Mouse (Mus musculus) kidney, postnatal 0 days (tissue): Measurements from ENCODE around the gene Chchd1. TPM values are rescaled to one million over a fixed set of nuclear protein-coding genes. Genes with fewer than 3 reads are reported as not detected.

ENCODE experiments used
- ATAC-seq: fragments of 200-750 bp; cut with Nextera tagmentation; replicated peaks from 2 replicates; pipeline ENCODE4 v1.8.0; 2017; ENCODE audit warnings: low read depth, moderate number of reproducible peaks, moderate TSS enrichment, moderate library complexity; ENCODE audit not compliant: low FRiP score
- DNase-seq: peaks from one replicate; pipeline ENCODE4 v3.0.0-alpha.2; 2016; ENCODE audit warnings: low spot score
- H3K27ac ChIP-seq: fragments of 300-500 bp; sonication (generic); 2 replicates; pipeline ENCODE4 v1.5.1; 2014; ENCODE audit warnings: mild to moderate bottlenecking
- H3K27me3 ChIP-seq: fragments of 300-500 bp; sonication (generic); 2 replicates; pipeline ENCODE4 v1.6.1; 2014; ENCODE audit warnings: low read length, mixed read lengths; ENCODE audit not compliant: insufficient read depth
- H3K36me3 ChIP-seq: fragments of 300-500 bp; sonication (generic); 2 replicates; pipeline ENCODE4 v1.6.1; 2014; ENCODE audit warnings: low read length, mixed read lengths; ENCODE audit not compliant: insufficient read depth
- H3K4me1 ChIP-seq: fragments of 300-500 bp; sonication (generic); replicated peaks from 2 replicates; pipeline ENCODE4 v1.6.1; 2014; ENCODE audit warnings: antibody characterized with exemption, low read length, mixed read lengths; ENCODE audit not compliant: insufficient read depth
- H3K4me2 ChIP-seq: fragments of 300-500 bp; sonication (generic); 2 replicates; pipeline ENCODE4 v1.6.1; 2014; ENCODE audit warnings: mild to moderate bottlenecking, low read length, moderate library complexity, mixed read lengths
- H3K4me3 ChIP-seq: fragments of 300-500 bp; sonication (generic); replicated peaks from 2 replicates; pipeline ENCODE4 v1.5.1; 2014; ENCODE audit warnings: low read depth, low read length
- H3K9ac ChIP-seq: fragments of 300-500 bp; sonication (generic); 2 replicates; pipeline ENCODE4 v1.6.1; 2014; ENCODE audit warnings: low read depth, low read length
- H3K9me3 ChIP-seq: fragments of 300-500 bp; sonication (generic); replicated peaks from 2 replicates; pipeline ENCODE4 v1.6.1; 2016; ENCODE audit warnings: low read length, inconsistent platforms, mixed read lengths
- CTCF ChIP-seq: IDR thresholded peaks from 2 replicates; pipeline ENCODE4 v1.5.1; 2016; ENCODE audit warnings: antibody characterized with exemption, low read depth, mild to moderate bottlenecking, moderate library complexity
- WGBS: fragments of 180-500 bp; shearing (Covaris S2); extraction: QIAGEN DNeasy Blood & Tissue Kit; methylation state at CpG from one replicate; pipeline ENCODE4 v1.1.7; 2014; 5-methylcytosine and 5-hydroxymethylcytosine counted together
- polyA plus RNA-seq: library from polyadenylated mRNA; unstranded; fragments of >200 nt; fragmentation: Nextera tagmentation; extraction: Ambion mirVana; gene quantifications from 2 replicates; pipeline ENCODE4 v1.2.1, GENCODE M21; 2015

Chchd1 gene
- polyA plus RNA-seq, 1 experiment from 2014 or later = 223 TPM

DNA sequence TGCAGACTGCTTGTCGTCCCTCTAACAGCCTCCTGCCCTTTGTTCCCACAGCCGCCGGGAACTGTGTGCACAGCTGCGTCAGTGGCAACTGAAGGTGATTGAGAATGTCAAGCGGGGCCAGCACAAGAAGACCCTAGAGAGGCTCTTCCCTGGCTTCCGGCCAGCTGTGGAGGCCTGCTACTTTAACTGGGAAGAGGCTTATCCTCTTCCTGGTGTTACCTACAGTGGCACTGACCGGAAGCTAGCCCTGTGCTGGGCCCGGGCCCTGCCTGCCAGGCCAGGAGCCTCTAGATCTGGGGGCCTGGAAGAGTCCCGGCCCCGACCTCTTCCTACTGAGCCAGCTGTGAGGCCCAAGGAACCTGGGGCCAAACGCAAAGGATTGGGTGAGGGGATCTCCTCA is 11.0 kb downstream of the Chchd1 start:
- H3K27me3 ChIP-seq = no peaks in the 10 kb centered on the region
- H3K4me3 ChIP-seq = no peak overlapping the region
- DNase-seq = no peak
- TF ChIP-seq CTCF = no peak
- H3K9me3 ChIP-seq = no peaks in the 10 kb centered on the region
- peaks cover 76% of the 10 kb centered on the region for H3K36me3 ChIP-seq
- peaks cover 6% of the 10 kb centered on the region for H3K4me1 ChIP-seq
- no peak overlapping the region for H3K27ac ChIP-seq
- ATAC-seq = no peak
- H3K9ac ChIP-seq = no peak overlapping the region
- H3K4me2 ChIP-seq = no peak overlapping the region
- 80% methylated on average over 11 of the region's 11 CpGs for WGBS

GRCm38 (mm10) chr14:20718443-20718842 is 15.6 kb downstream of the Chchd1 start:
- Histone ChIP-seq H3K36me3 (peaks cover 90% of the 10 kb centered on the region), H3K4me2 (no peak overlapping the region), H3K9me3 (no peaks in the 10 kb centered on the region), H3K4me1 (no peaks in the 10 kb centered on the region), H3K27ac (no peak overlapping the region), H3K4me3 (no peak overlapping the region), H3K27me3 (no peaks in the 10 kb centered on the region), H3K9ac (no peak overlapping the region)
- no peak for DNase-seq
- TF ChIP-seq CTCF = no peak
- no peak for ATAC-seq
- WGBS = 91% methylated on average over 10 of the region's 10 CpGs

DNA sequence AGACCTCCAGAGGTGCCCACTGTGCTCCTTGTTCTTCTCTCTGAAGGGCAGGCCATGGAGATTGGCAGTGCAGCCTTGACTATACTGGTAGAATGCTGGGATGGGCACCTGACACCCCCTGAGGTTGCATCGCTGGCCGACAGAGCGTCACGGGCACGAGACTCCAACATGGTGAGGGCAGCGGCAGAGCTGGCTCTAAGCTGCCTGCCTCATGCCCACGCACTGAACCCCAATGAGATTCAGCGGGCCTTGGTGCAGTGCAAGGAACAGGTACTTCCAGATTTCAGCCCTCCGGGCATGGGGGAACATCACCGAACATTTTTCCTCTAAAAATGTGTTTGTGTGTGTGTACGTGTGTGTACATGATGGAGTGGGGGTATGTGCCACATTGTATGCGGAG is 17.0 kb downstream of the Chchd1 start:
- H3K36me3 ChIP-seq = peaks cover 86% of the 10 kb centered on the region
- H3K9me3 ChIP-seq = no peaks in the 10 kb centered on the region
- no peak overlapping the region for H3K9ac ChIP-seq
- H3K27me3 ChIP-seq = no peaks in the 10 kb centered on the region
- TF ChIP-seq CTCF = no peak
- DNase-seq = no peak
- ATAC-seq = no peak
- WGBS = 91% methylated on average over 12 of the region's 12 CpGs
- H3K27ac ChIP-seq = no peak overlapping the region
- no peaks in the 10 kb centered on the region for H3K4me1 ChIP-seq
- no peak overlapping the region for H3K4me3 ChIP-seq
- H3K4me2 ChIP-seq = no peak overlapping the region

DNA sequence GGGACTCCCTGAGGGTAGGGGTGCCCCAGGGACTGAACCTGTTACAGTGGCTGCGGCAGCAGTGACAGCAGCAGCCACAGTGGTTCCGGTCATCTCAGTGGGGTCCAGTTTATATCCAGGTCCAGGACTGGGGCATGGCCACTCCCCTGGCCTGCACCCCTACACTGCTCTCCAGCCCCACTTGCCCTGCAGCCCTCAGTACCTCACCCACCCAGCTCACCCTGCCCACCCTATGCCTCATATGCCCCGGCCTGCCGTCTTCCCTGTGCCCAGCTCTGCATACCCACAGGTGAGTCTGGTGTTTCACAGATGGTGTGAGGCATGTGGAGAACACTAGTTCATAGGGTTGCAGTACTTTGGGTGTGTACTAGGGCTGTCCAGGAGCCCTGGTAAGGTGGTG is 18.6 kb downstream of the Chchd1 start:
- Histone ChIP-seq H3K9me3 (no peaks in the 10 kb centered on the region), H3K9ac (no peak overlapping the region), H3K4me1 (no peaks in the 10 kb centered on the region), H3K4me3 (no peak overlapping the region), H3K4me2 (no peak overlapping the region), H3K36me3 (peaks cover 83% of the 10 kb centered on the region), H3K27ac (no peak overlapping the region), H3K27me3 (no peaks in the 10 kb centered on the region)
- ATAC-seq (0 out of 2 replicates have a peak, but pooled peaks have one; percentile 10), DNase-seq (no peak)
- WGBS = 82% methylated on average over 4 of the region's 4 CpGs
- no peak for TF ChIP-seq CTCF

GRCm38 (mm10) chr14:20723006-20723405 is 20.2 kb downstream of the Chchd1 start:
- H3K4me3 ChIP-seq = no peak overlapping the region
- H3K27ac ChIP-seq = no peak overlapping the region
- WGBS = 91% methylated on average over 12 of the region's 12 CpGs
- peaks cover 81% of the 10 kb centered on the region for H3K36me3 ChIP-seq
- no peaks in the 10 kb centered on the region for H3K9me3 ChIP-seq
- no peak for TF ChIP-seq CTCF
- H3K9ac ChIP-seq = no peak overlapping the region
- H3K4me1 ChIP-seq = no peaks in the 10 kb centered on the region
- DNase-seq (no peak), ATAC-seq (no peak)
- H3K4me2 ChIP-seq = no peak overlapping the region
- H3K27me3 ChIP-seq = no peaks in the 10 kb centered on the region

DNA sequence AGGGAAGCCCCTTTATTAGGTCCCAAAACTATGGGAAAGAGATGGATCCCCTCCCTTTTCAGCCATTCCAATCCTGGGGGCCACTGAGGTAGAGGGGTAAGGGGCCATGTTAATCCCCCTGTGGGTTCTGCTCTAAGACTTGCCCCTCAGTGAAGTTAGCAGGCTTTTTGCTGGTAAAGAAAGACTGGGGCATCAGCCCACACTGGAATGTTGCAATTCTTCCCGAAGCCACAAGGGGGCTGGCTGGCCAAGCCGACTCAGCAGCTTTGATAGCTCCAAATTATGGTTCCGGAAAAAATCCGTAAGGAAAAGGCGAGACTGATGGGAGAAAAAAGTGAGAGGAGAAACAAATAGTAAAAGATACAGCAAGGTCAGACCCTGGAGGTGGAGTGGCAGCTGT is 21.2 kb downstream of the Chchd1 start:
- Histone ChIP-seq H3K4me2 (no peak overlapping the region), H3K9me3 (no peaks in the 10 kb centered on the region), H3K9ac (no peak overlapping the region), H3K27ac (no peak overlapping the region), H3K36me3 (peaks cover 81% of the 10 kb centered on the region), H3K27me3 (no peaks in the 10 kb centered on the region), H3K4me3 (no peak overlapping the region), H3K4me1 (no peaks in the 10 kb centered on the region)
- TF ChIP-seq CTCF = peak; percentile 80
- DNase-seq = peak; percentile 71
- ATAC-seq = no peak
- 14% methylated on average over 5 of the region's 5 CpGs for WGBS

- WGBS = 55% methylated on average over 6 of the region's 6 CpGs
- no peak overlapping the region for H3K4me3 ChIP-seq
- no peak overlapping the region for H3K4me2 ChIP-seq
- no peaks in the 10 kb centered on the region for H3K4me1 ChIP-seq
- TF ChIP-seq CTCF = no peak
- H3K27me3 ChIP-seq = no peaks in the 10 kb centered on the region
- H3K27ac ChIP-seq = no peak overlapping the region
- H3K36me3 ChIP-seq = peaks cover 85% of the 10 kb centered on the region
- no peak for DNase-seq
- H3K9me3 ChIP-seq = no peaks in the 10 kb centered on the region
- no peak overlapping the region for H3K9ac ChIP-seq
- no peak for ATAC-seq
Observed at GRCm38 (mm10) chr14:20725660-20726339, 23.0 kb downstream of the Chchd1 start.
